Mouse (Mus musculus) CH12.LX (cell line): ENCODE measurements at regions not wholly inside any gene's neighbourhood (a gene's known extent, or its start where the extent isn't known, plus 50 kb on each side); places are given as distances from the start of the nearest gene placed in this dataset.

Experiments
- DNase-seq: peaks from one replicate; pipeline ENCODE4 v3.0.0-alpha.2; 2013; ENCODE audit errors: extremely low read depth
- H3K27ac ChIP-seq: 2 replicates; pipeline ENCODE4 v1.5.1; 2012; ENCODE audit warnings: low read depth, mild to moderate bottlenecking, control low read depth, moderate library complexity; ENCODE audit not compliant: insufficient read depth
- H3K27me3 ChIP-seq: replicated peaks from 2 replicates; pipeline ENCODE3; 2012; ENCODE audit warnings: inconsistent platforms
- H3K36me3 ChIP-seq, 2 experiments: replicated peaks in 1 of 2; 2 replicates each; pipeline versions ENCODE3 to v1.6.1; 2012; ENCODE audit warnings: inconsistent platforms in 1 of 2, low read length in 1 of 2, mild to moderate bottlenecking in 1 of 2, mixed read lengths in 1 of 2, moderate library complexity in 1 of 2; ENCODE audit not compliant: control insufficient read depth in 1 of 2, insufficient read depth in 1 of 2
- H3K4me1 ChIP-seq, 2 experiments: 2 replicates each; pipeline ENCODE4 v1.6.1; 2012; ENCODE audit warnings: inconsistent platforms in 1 of 2, moderate library complexity in 1 of 2; ENCODE audit not compliant: insufficient read depth in 2 of 2, control insufficient read depth in 1 of 2
- H3K4me2 ChIP-seq: 2 replicates; pipeline ENCODE4 v1.6.1; 2012; ENCODE audit warnings: low read depth, mild to moderate bottlenecking, control low read depth; ENCODE audit not compliant: poor library complexity, insufficient read depth, severe bottlenecking
- H3K4me3 ChIP-seq, 3 experiments: fragments of 150-350 bp in 1 of 3; sonication (generic) in 1 of 3; replicated peaks in 1 of 3; 2 replicates each; pipeline versions ENCODE3 to v1.5.1; 2011 to 2012; ENCODE audit warnings: low read depth in 2 of 3, low read length in 2 of 3, mild to moderate bottlenecking in 2 of 3, moderate library complexity in 2 of 3, control low read depth in 1 of 3, improper control_type of control experiment in 1 of 3, inconsistent platforms in 1 of 3, mixed read lengths in 1 of 3; ENCODE audit not compliant: poor library complexity in 1 of 3
- H3K79me2 ChIP-seq: replicated peaks from 2 replicates; pipeline ENCODE4 v1.6.1; 2012; ENCODE audit warnings: mild to moderate bottlenecking, moderate library complexity; ENCODE audit not compliant: control insufficient read depth, poor library complexity, insufficient read depth, severe bottlenecking; ENCODE audit errors: extremely low read depth
- H3K9ac ChIP-seq: 2 replicates; pipeline ENCODE4 v1.6.1; 2012; ENCODE audit warnings: low read depth, mild to moderate bottlenecking, control low read depth, moderate library complexity; ENCODE audit not compliant: insufficient read depth
- H3K9me3 ChIP-seq: replicated peaks from 2 replicates; pipeline ENCODE3; 2012; ENCODE audit warnings: low read length, inconsistent platforms, mixed read lengths
- BHLHE40 ChIP-seq: IDR thresholded peaks from 2 replicates; pipeline ENCODE4 v1.6.1; 2011; ENCODE audit warnings: mild to moderate bottlenecking, low read depth, low read length, improper control_type of control experiment
- CHD2 ChIP-seq: IDR thresholded peaks from 2 replicates; pipeline ENCODE4 v1.6.1; 2011; ENCODE audit warnings: low read length, improper control_type of control experiment
- ELF1 ChIP-seq: IDR thresholded peaks from 2 replicates; pipeline ENCODE4 v1.6.1; 2014; ENCODE audit warnings: low read depth, mild to moderate bottlenecking, inconsistent platforms, low read length, improper control_type of control experiment
- EP300 ChIP-seq: IDR thresholded peaks from 2 replicates; pipeline ENCODE4 v1.6.1; 2011; ENCODE audit warnings: low read length, improper control_type of control experiment
- IRF4 ChIP-seq: IDR thresholded peaks from 2 replicates; pipeline ENCODE4 v1.6.1; 2014; ENCODE audit warnings: low read depth, mild to moderate bottlenecking, inconsistent platforms, low read length, improper control_type of control experiment
- JUN ChIP-seq: IDR thresholded peaks from 2 replicates; pipeline ENCODE4 v1.6.1; 2011; ENCODE audit warnings: low read depth, mild to moderate bottlenecking, low read length, improper control_type of control experiment, moderate library complexity; ENCODE audit not compliant: insufficient read depth
- JUND ChIP-seq: conservative IDR thresholded peaks from 2 replicates; pipeline ENCODE4 v1.6.1; 2011; ENCODE audit warnings: low read depth, low read length, improper control_type of control experiment
- KAT2A ChIP-seq: IDR thresholded peaks from 2 replicates; pipeline ENCODE4 v1.6.1; 2012; ENCODE audit warnings: low read length, improper control_type of control experiment, inconsistent platforms; ENCODE audit not compliant: insufficient replicate concordance
- MAFK ChIP-seq: IDR thresholded peaks from 2 replicates; pipeline ENCODE4 v1.6.1; 2011; ENCODE audit warnings: low read length, improper control_type of control experiment; ENCODE audit not compliant: insufficient replicate concordance
- MAZ ChIP-seq: IDR thresholded peaks from 2 replicates; pipeline ENCODE4 v1.6.1; 2012; ENCODE audit warnings: low read depth, mild to moderate bottlenecking, inconsistent platforms, low read length, improper control_type of control experiment, moderate library complexity
- MXI1 ChIP-seq: IDR thresholded peaks from 2 replicates; pipeline ENCODE4 v1.6.1; 2011; ENCODE audit warnings: mild to moderate bottlenecking, low read depth, low read length, improper control_type of control experiment
- NELFE ChIP-seq: IDR thresholded peaks from 2 replicates; pipeline ENCODE4 v1.6.1; 2011; ENCODE audit warnings: low read depth, low read length, improper control_type of control experiment
- PAX5 ChIP-seq: IDR thresholded peaks from 2 replicates; pipeline ENCODE4 v1.6.1; 2012; ENCODE audit warnings: low read length, inconsistent platforms, mixed read lengths
- POLR2A ChIP-seq: IDR thresholded peaks from 2 replicates; pipeline ENCODE4 v1.6.1; 2011; ENCODE audit warnings: low read depth, mild to moderate bottlenecking, improper control_type of control experiment, low read length
- POLR2AphosphoS2 ChIP-seq: IDR thresholded peaks from 2 replicates; pipeline ENCODE4 v1.6.1; 2011; ENCODE audit warnings: low read depth, low read length, improper control_type of control experiment
- RCOR1 ChIP-seq: conservative IDR thresholded peaks from 2 replicates; pipeline ENCODE4 v1.6.1; 2012; ENCODE audit warnings: low read depth, mild to moderate bottlenecking, inconsistent platforms, low read length, improper control_type of control experiment
- TBP ChIP-seq: conservative IDR thresholded peaks from 2 replicates; pipeline ENCODE4 v1.6.1; 2011; ENCODE audit warnings: low read depth, low read length, improper control_type of control experiment
- TCF12 ChIP-seq: IDR thresholded peaks from 2 replicates; pipeline ENCODE4 v1.6.1; 2014; ENCODE audit warnings: low read depth, mild to moderate bottlenecking, inconsistent platforms, low read length, improper control_type of control experiment
- UBTF ChIP-seq: IDR thresholded peaks from 2 replicates; pipeline ENCODE4 v1.6.1; 2012; ENCODE audit warnings: low read depth, mild to moderate bottlenecking, inconsistent platforms, low read length, improper control_type of control experiment, moderate library complexity
- USF1 ChIP-seq: IDR thresholded peaks from 2 replicates; pipeline ENCODE4 v1.6.1; 2014; ENCODE audit warnings: low read depth, mild to moderate bottlenecking, inconsistent platforms, low read length, improper control_type of control experiment
- USF2 ChIP-seq: conservative IDR thresholded peaks from 2 replicates; pipeline ENCODE4 v1.6.1; 2011; ENCODE audit warnings: low read depth, low read length, improper control_type of control experiment
- ZMIZ1 ChIP-seq: IDR thresholded peaks from 2 replicates; pipeline ENCODE4 v1.6.1; 2012; ENCODE audit warnings: low read depth, mild to moderate bottlenecking, inconsistent platforms, low read length, improper control_type of control experiment
- ZNF384 ChIP-seq: IDR thresholded peaks from 2 replicates; pipeline ENCODE4 v1.6.1; 2012; ENCODE audit warnings: low read depth, low read length, improper control_type of control experiment, inconsistent platforms
- dilution Hi-C: fragments of 300-500 bp; cut with MboI; formaldehyde crosslinking; loops from 2 replicates; pipeline ENCODE4 v1.14.3; 2020; ENCODE audit warnings: low sequenced_read_pairs; ENCODE audit not compliant: extremely low pct_unique_long_range_greater_than_20kb, extremely low pct_ligation_motif_present
- in situ Hi-C: fragments of 300-500 bp; cut with MboI; formaldehyde crosslinking; loops from 3 replicates; pipeline ENCODE4 v1.14.3; 2019; ENCODE audit warnings: low sequenced_read_pairs, low pct_ligation_motif_present, low pct_unique_long_range_greater_than_20kb, mixed read lengths

DNA sequence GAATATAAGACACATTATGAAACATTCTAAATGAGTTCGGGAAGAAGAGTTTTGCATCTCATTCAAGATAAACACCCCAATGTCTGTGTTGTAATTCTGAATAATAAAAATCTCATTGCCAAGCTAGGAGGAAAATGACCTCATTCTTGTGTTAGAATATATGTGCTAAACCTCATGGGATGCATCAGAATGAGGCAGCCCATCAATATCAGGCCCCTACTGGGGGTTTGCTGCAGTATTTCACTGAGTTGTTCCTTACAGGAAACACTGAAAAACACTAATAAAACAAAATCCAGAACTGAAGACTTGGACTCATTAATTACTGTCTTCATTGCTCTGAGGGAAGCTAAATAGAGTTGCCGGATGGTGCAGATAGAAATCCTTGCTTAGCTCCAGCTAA is 111.6 kb upstream of the Gm11983 start:
- no peak overlapping the region for H3K27ac ChIP-seq
- in situ Hi-C loops = no loop called here
- TF ChIP-seq TBP = no peak
- no peak for TF ChIP-seq ZMIZ1
- TF ChIP-seq IRF4 = no peak
- TF ChIP-seq BHLHE40 = no peak
- no peak for TF ChIP-seq USF2
- no peak for TF ChIP-seq EP300
- TF ChIP-seq PAX5 = no peak
- TF ChIP-seq, all 38 proteins: peak for 0
- no peaks in the 10 kb centered on the region for H3K4me1 ChIP-seq
- H3K4me3 ChIP-seq = no peak overlapping the region
- no peak overlapping the region for H3K4me2 ChIP-seq
- H3K9ac ChIP-seq = no peak overlapping the region
- H3K27me3 ChIP-seq = peaks cover 75% of the 10 kb centered on the region
- no peaks in the 10 kb centered on the region for H3K79me2 ChIP-seq
- dilution Hi-C loops = no loop called here
- no peak for DNase-seq
- no peaks in the 10 kb centered on the region for H3K36me3 ChIP-seq
- H3K9me3 ChIP-seq = no peaks in the 10 kb centered on the region

DNA sequence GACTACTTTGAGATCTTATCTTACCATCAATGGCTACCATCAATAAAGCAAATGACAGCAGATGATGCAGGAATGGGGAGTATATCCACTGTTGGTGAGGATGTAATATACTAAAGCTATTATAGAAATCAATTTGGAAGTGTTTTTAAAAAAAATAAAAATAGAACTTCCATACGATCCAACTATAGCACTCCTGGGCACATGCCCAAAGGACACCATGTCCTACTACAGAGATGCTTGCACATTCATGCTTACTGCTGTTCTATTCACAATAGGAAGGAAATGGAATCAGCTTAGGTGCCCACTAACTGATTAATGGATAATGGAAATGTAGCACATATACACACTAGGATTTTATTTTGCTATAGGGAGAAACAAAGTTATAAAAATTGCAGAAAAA is 96.7 kb upstream of the Gm11983 start:
- Histone ChIP-seq H3K9me3 (peaks cover 2% of the 10 kb centered on the region), H3K4me1 (no peaks in the 10 kb centered on the region), H3K4me2 (no peak overlapping the region), H3K79me2 (no peaks in the 10 kb centered on the region), H3K36me3 (no peaks in the 10 kb centered on the region), H3K27me3 (peaks cover 62% of the 10 kb centered on the region), H3K4me3 (no peak overlapping the region), H3K27ac (no peak overlapping the region), H3K9ac (no peak overlapping the region)
- dilution Hi-C loops = no loop called here
- in situ Hi-C loops = no loop called here
- DNase-seq = no peak
- no peak for TF ChIP-seq KAT2A
- TF ChIP-seq JUND = no peak
- TF ChIP-seq USF1 = no peak
- no peak for TF ChIP-seq UBTF
- TF ChIP-seq POLR2A = no peak
- no peak for TF ChIP-seq ZNF384

DNA sequence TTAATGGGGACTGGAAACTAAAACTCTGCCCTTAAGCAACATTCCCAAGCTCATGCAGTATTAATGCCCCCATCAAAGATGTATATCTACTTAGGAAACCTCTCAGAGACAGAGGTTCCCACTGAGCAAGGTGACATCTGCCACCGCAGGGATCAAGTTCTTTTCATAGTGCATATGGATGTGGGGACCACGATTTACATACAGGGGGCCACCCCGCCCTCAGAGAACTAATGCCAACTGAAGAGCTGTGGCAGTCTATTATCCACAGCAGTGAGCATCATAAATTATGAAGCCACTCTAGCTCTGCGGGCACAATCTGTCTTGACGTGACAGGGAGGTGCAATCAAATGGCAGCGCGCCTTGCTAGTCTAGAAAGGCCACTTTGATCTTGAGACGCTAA is 88.6 kb upstream of the Gm11983 start:
- Histone ChIP-seq H3K9ac (no peak overlapping the region), H3K9me3 (peaks cover 2% of the 10 kb centered on the region), H3K79me2 (no peaks in the 10 kb centered on the region), H3K4me2 (no peak overlapping the region), H3K36me3 (no peaks in the 10 kb centered on the region), H3K4me1 (no peaks in the 10 kb centered on the region), H3K27ac (no peak overlapping the region), H3K4me3 (no peak overlapping the region), H3K27me3 (peaks cover 74% of the 10 kb centered on the region)
- TF ChIP-seq MAFK (no peak), UBTF (no peak), NELFE (no peak), ELF1 (no peak), MXI1 (no peak), CHD2 (no peak), MAZ (no peak), KAT2A (no peak), POLR2AphosphoS2 (no peak), JUN (no peak), TCF12 (no peak), TBP (no peak), RCOR1 (no peak), PAX5 (no peak)
- dilution Hi-C loops = no loop called here
- DNase-seq = no peak
- in situ Hi-C loops = no loop called here
